Mouse (Mus musculus) activated CD4-positive, CD25-positive, alpha-beta regulatory T cell, adult 9 weeks (primary cell): ENCODE results near the gene H2-Ob. TPM values are rescaled to one million over a fixed set of nuclear protein-coding genes. Genes with fewer than 3 reads are reported as not detected.

Source experiments
- polyA plus RNA-seq: library from polyadenylated mRNA; unstranded; fragments of 100-300 nt; shearing (Covaris generic); gene quantifications from one replicate; pipeline ENCODE4 v1.2.1, GENCODE M21; 2017

Gene H2-Ob
- polyA plus RNA-seq, result 78.8 TPM

GRCm38 (mm10) chr17:34238706-34239105, at the start of gene H2-Ob:
Gene H2-Ob (plus strand): TSS chr17:34238903.

DNA sequence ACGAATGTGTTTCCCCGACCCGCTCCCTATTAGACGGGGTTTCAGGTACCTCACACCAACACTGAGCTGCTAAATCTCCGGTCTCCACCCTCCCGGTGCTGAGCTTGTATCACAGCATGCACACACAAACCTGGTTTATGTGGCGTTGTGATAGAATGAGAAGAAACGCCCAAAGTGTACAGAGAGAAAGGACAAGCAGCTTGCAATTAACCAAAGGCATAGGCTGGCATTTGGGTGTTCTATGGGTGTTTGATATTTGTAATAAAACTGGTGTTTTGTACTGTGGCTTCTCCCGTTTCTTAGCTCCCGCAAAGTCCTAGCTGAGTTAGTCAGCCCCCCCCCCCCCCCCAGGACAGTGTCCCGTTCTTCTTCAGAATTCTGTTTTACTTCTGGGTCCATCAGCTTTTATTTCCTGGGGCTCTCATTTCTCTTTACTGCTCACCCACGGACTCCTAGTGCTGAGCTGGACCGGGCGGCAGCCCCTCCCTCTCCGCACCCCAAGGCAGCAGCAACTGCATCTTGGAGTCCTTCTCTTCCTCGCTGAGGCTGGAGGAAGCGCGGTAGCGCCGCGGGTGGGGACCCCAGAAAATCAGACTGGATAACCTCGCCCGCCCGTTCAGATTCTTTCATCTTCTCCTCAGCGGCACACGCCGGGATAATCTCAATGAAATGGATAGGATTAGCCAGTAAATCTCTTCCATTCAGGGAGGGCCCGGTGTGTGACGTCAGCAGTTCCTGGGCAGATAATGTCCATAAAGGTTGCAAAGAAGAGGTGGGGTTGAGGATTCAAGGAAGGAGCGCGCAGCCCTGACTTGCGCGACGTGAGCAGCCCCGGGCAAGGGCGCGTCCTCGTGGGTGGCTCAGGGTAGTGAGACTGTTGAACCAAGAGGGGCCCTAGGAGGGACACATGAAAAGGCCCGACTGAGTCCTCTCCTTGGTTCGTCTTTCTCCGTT, 41.5 kb upstream of the H2-Ob start, which contains the start of gene Psmb8:
Gene Psmb8, plus strand, starts transcription at position 781 of the 954 bp plus-strand sequence.

GRCm38 (mm10) chr17:34203444-34203843, 35.3 kb upstream of the H2-Ob start, which contains the start of gene Tap2:
Gene Tap2 (plus strand): TSS chr17:34203527.

GRCm38 (mm10) chr17:34257594-34258375, 19.1 kb downstream of the H2-Ob start, which contains the start of gene H2-Ab1:
Gene H2-Ab1 (plus strand): TSS chr17:34257689.

DNA sequence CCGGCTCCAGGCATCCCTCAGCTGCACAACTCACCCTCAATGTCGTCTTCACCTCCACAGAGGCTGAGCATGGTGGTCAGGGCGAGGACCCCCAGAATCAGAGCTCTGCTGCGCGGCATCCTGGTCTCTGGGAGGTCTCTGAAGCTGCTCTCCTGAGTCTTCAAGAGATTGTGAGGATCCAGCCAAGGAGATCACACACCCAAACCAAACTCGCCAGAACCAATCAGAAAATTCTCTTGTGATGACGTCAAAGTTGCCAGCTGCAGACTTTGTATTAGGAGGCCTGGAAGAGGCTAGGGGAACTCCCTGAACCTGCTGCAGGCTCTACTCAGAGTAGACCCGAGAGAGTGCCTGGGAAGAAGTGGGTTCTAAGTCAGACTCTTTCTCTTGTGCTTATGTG, 48.9 kb downstream of the H2-Ob start, which contains the start of gene H2-Aa:
Gene H2-Aa, minus strand, starts transcription at position 176 of the 400 bp plus-strand sequence.

Other genes with a start within 250 kb of the H2-Ob start
- 13,533 TPM for gene H2-K1, start 238.6 kb upstream of the H2-Ob start, polyA plus RNA-seq
- gene Ring1, start 214.2 kb upstream of the H2-Ob start, polyA plus RNA-seq, result 21.4 TPM
- gene H2-Ke6, start 210.8 kb upstream of the H2-Ob start, polyA plus RNA-seq, result 41.5 TPM
- 132 TPM for gene Slc39a7, start 207.2 kb upstream of the H2-Ob start, polyA plus RNA-seq
- 22.6 TPM for gene Rxrb, start 207.1 kb upstream of the H2-Ob start, polyA plus RNA-seq
- gene Col11a2, start 199.5 kb upstream of the H2-Ob start, polyA plus RNA-seq, result 3.3 TPM
- 34.3 TPM for gene H2-Oa, start 146.6 kb upstream of the H2-Ob start, polyA plus RNA-seq
- 108 TPM for gene H2-DMa, start 119.4 kb upstream of the H2-Ob start, polyA plus RNA-seq
- gene Brd2, start 116.3 kb upstream of the H2-Ob start, polyA plus RNA-seq, result 142 TPM
- gene H2-DMb2, start 95.6 kb upstream of the H2-Ob start, polyA plus RNA-seq, result 5.1 TPM
- gene H2-DMb1, start 85.8 kb upstream of the H2-Ob start, polyA plus RNA-seq, result 4.3 TPM
- gene Tap1, start 51.4 kb upstream of the H2-Ob start, polyA plus RNA-seq, result 516 TPM
- 713 TPM for gene Psmb9, start 51.1 kb upstream of the H2-Ob start, polyA plus RNA-seq
- gene Psmb8, start 41.2 kb upstream of the H2-Ob start, polyA plus RNA-seq, result 1,545 TPM
- gene Tap2, start 35.4 kb upstream of the H2-Ob start, polyA plus RNA-seq, result 455 TPM
- gene H2-Ab1, start 18.8 kb downstream of the H2-Ob start, polyA plus RNA-seq, result 31.4 TPM
- gene H2-Aa, start 48.9 kb downstream of the H2-Ob start, polyA plus RNA-seq, result 20.8 TPM
- 18.7 TPM for gene H2-Eb1, start 67.0 kb downstream of the H2-Ob start, polyA plus RNA-seq
- gene H2-Eb2, start 86.8 kb downstream of the H2-Ob start, polyA plus RNA-seq, result 0.11 TPM
- gene Btnl2, start 115.9 kb downstream of the H2-Ob start, polyA plus RNA-seq, result 0.39 TPM
- not detected for gene Btnl1, start 138.2 kb downstream of the H2-Ob start, polyA plus RNA-seq
- 0.27 TPM for gene BC051142, start 159.9 kb downstream of the H2-Ob start, polyA plus RNA-seq
- gene Btnl4, start 238.4 kb downstream of the H2-Ob start, polyA plus RNA-seq, result 0.48 TPM